Mouse (Mus musculus) embryonic fibroblast, embryonic 13.5 days (primary cell): ENCODE measurements at regions not wholly inside any gene's neighbourhood (a gene's known extent, or its start where the extent isn't known, plus 50 kb on each side); places are given as distances from the start of the nearest gene placed in this dataset.

ENCODE experiments used
- CTCF ChIP-seq: IDR thresholded peaks from 2 replicates; pipeline ENCODE4 v1.5.1; 2011; ENCODE audit warnings: mild to moderate bottlenecking, control low read depth, low read length, moderate library complexity, borderline replicate concordance; ENCODE audit not compliant: insufficient read depth
- POLR2A ChIP-seq: IDR thresholded peaks from 2 replicates; pipeline ENCODE4 v1.6.1; 2011; ENCODE audit warnings: low read depth, mild to moderate bottlenecking, control low read depth, low read length, moderate library complexity

- no peak for TF ChIP-seq POLR2A
- no peak for TF ChIP-seq CTCF
Measured at GRCm38 (mm10) chr9:89848571-89848970, 61.1 kb upstream of the Rasgrf1 start.
